Mouse (Mus musculus) heart, adult 2 months (tissue): ENCODE results near the gene Ada.

Experiments used
- CTCF ChIP-seq: fragments of 200-600 bp; IDR thresholded peaks from 2 replicates; pipeline ENCODE4 v1.8.1; 2022; ENCODE audit warnings: antibody characterized with exemption, mild to moderate bottlenecking, moderate library complexity
- EP300 ChIP-seq: fragments of 200-500 bp; IDR thresholded peaks from 2 replicates; pipeline ENCODE4 v1.6.1; 2011; ENCODE audit warnings: low read depth, low read length, control low read depth; ENCODE audit not compliant: insufficient read depth
- POLR2A ChIP-seq: fragments of 200-500 bp; IDR thresholded peaks from 2 replicates; pipeline ENCODE4 v1.6.1; 2011; ENCODE audit warnings: mild to moderate bottlenecking, low read depth, low read length, control low read depth; ENCODE audit not compliant: insufficient read depth

- no peak for TF ChIP-seq CTCF
- no peak for TF ChIP-seq POLR2A
- TF ChIP-seq EP300 = no peak
These were observed 7.4 kb downstream of the Ada start for GRCm38 (mm10) chr2:163742656-163743055.
